15 mouse cellular contexts compared by ENCODE assay signal in genomic region chr9:85835521-85836425, GRCm38 (mm10). TPM values are rescaled to one million over a fixed set of nuclear protein-coding genes. Genes with fewer than 3 reads are reported as not detected.
DNase-seq lines count a peak whose midpoint lies in the region; ATAC-seq lines count a peak whose summit lies in the region.
"Had no signal": no experiment of that assay in that cellular context is flagged by ENCODE, and none has a peak within 500 bp of the region (broad histone marks: within the 10 kb centered on the region; RNA-seq: fewer than 3 reads in every experiment).

No protein-coding gene starts in this region.

- H3K27me3 ChIP-seq in hindbrain, embryonic 16.5 days (replicated peaks; ENCODE audit: control insufficient read depth, insufficient read depth, low read length) = no peaks in the 10 kb centered on the region
- peaks cover 6% of the 10 kb centered on the region for H3K27me3 ChIP-seq in hindbrain, embryonic 10.5 days (ENCODE audit: insufficient read depth, poor library complexity, severe bottlenecking)
- peaks cover 4% of the 10 kb centered on the region; the same call in 1 of the 2 replicates for H3K27me3 ChIP-seq in kidney, embryonic 15.5 days
- H3K27me3 ChIP-seq: embryonic facial prominence, embryonic 12.5 days had no signal

- no peak overlapping the region for H3K4me2 ChIP-seq in hindbrain, embryonic 16.5 days (ENCODE audit: low read length)
- H3K4me2 ChIP-seq in kidney, embryonic 15.5 days = no peak overlapping the region
- H3K4me2 ChIP-seq: embryonic facial prominence, embryonic 12.5 days; lung, embryonic 14.5 days had no signal

- 67% methylated on average over 17 of the region's 17 CpGs for WGBS in hindbrain, embryonic 16.5 days
- WGBS in hindbrain, embryonic 10.5 days = 89% methylated on average over 17 of the region's 17 CpGs
- 82% methylated on average over 17 of the region's 17 CpGs for WGBS in kidney, embryonic 15.5 days

- no peak overlapping the region for H3K27ac ChIP-seq in hindbrain, embryonic 16.5 days (ENCODE audit: low read depth, low read length)
- no peak overlapping the region for H3K27ac ChIP-seq in hindbrain, embryonic 10.5 days
- H3K27ac ChIP-seq in kidney, embryonic 15.5 days = no peak overlapping the region
- H3K27ac ChIP-seq: embryonic facial prominence, embryonic 12.5 days; gastrocnemius, adult 2 months; macrophage had no signal

- H3K9ac ChIP-seq in hindbrain, embryonic 16.5 days (ENCODE audit: low read depth, low read length) = no peak overlapping the region
- H3K9ac ChIP-seq in kidney, embryonic 15.5 days = no peak overlapping the region
- H3K9ac ChIP-seq: embryonic facial prominence, embryonic 12.5 days; lung, embryonic 14.5 days had no signal

- H3K4me1 ChIP-seq in hindbrain, embryonic 16.5 days (ENCODE audit: control insufficient read depth, insufficient read depth, low read depth, low read length) = no peaks in the 10 kb centered on the region
- no peaks in the 10 kb centered on the region for H3K4me1 ChIP-seq in hindbrain, embryonic 10.5 days (replicated peaks)
- H3K4me1 ChIP-seq in kidney, embryonic 15.5 days = no peaks in the 10 kb centered on the region
- H3K4me1 ChIP-seq: embryonic facial prominence, embryonic 12.5 days had no signal

- H3K9me3 ChIP-seq in hindbrain, embryonic 16.5 days (ENCODE audit: control insufficient read depth, low read length) = no peaks in the 10 kb centered on the region; the same call in 1 of the 2 replicates
- no peaks in the 10 kb centered on the region for H3K9me3 ChIP-seq in hindbrain, embryonic 10.5 days
- no peaks in the 10 kb centered on the region for H3K9me3 ChIP-seq in kidney, embryonic 15.5 days (replicated peaks)
- H3K9me3 ChIP-seq: embryonic facial prominence, embryonic 12.5 days had no signal

- DNase-seq in hindbrain, embryonic 10.5 days (ENCODE audit: low spot score) = no peak
- peak; percentile 30 to 39 for DNase-seq in right cerebral cortex, postnatal 10 days (ENCODE audit: low spot score in 2 of 2)
- DNase-seq in right cerebral cortex, postnatal 4 days = no peak
- peak; percentile 63 for DNase-seq in cerebellum, adult 8-10 months
- no peak for DNase-seq in kidney, adult 8-10 months
- DNase-seq: adrenal gland, postnatal 14 days; gastrocnemius, adult 2 months; heart, postnatal 10 days; lung, embryonic 14.5 days; thymus, adult 18-20 months had no signal

- ATAC-seq in hindbrain, embryonic 16.5 days = peak; percentile 82
- ATAC-seq in kidney, embryonic 15.5 days (replicated peaks; ENCODE audit: low FRiP score) = no peak
- ATAC-seq: CD4-positive, CD25-positive, alpha-beta regulatory T cell, adult 4 months had no signal

- no peak overlapping the region for H3K4me3 ChIP-seq in hindbrain, embryonic 16.5 days (ENCODE audit: low read length)
- H3K4me3 ChIP-seq in hindbrain, embryonic 10.5 days = no peak overlapping the region
- no peak overlapping the region for H3K4me3 ChIP-seq in kidney, embryonic 15.5 days (replicated peaks)
- H3K4me3 ChIP-seq: embryonic facial prominence, embryonic 12.5 days; gastrocnemius, adult 2 months had no signal

- H3K36me3 ChIP-seq in hindbrain, embryonic 16.5 days (ENCODE audit: control insufficient read depth, insufficient read depth, low read length) = no peaks in the 10 kb centered on the region
- H3K36me3 ChIP-seq in hindbrain, embryonic 10.5 days = no peaks in the 10 kb centered on the region
- H3K36me3 ChIP-seq in kidney, embryonic 15.5 days = no peaks in the 10 kb centered on the region
- H3K36me3 ChIP-seq: embryonic facial prominence, embryonic 12.5 days had no signal

RNA-seq across cellular contexts. Expression of gene Tpbg, which starts 6.4 kb away (rescaled TPM):
- polyA plus RNA-seq in hindbrain, embryonic 16.5 days (2015; fragmentation: Nextera tagmentation; extraction: Ambion mirVana) = 17.2 and 17.7 TPM in 2 replicates
- polyA plus RNA-seq in hindbrain, embryonic 10.5 days (2016; fragmentation: Nextera tagmentation; extraction: Ambion mirVana) = 25.7 and 32.0 TPM in 2 replicates
- polyA plus RNA-seq in kidney, embryonic 15.5 days (2015; fragmentation: Nextera tagmentation; extraction: Ambion mirVana) = 25.5 and 25.7 TPM in 2 replicates
- polyA plus RNA-seq: CD4-positive, CD25-positive, alpha-beta regulatory T cell, adult 4 months; macrophage had no signal

Comparison
In these comparisons a context has a peak if more than half of its experiments do, and no peak if none do; other contexts are left out.
1. DNase-seq: peak in right cerebral cortex, postnatal 10 days (2 of 2) and cerebellum, adult 8-10 months (single experiment); none in hindbrain, embryonic 10.5 days (single experiment), right cerebral cortex, postnatal 4 days (single experiment) and kidney, adult 8-10 months (0 of 2).